Mouse (Mus musculus) hindbrain, embryonic 14.5 days (tissue): ENCODE measurements at regions not wholly inside any gene's neighbourhood (a gene's known extent, or its start where the extent isn't known, plus 50 kb on each side); places are given as distances from the start of the nearest gene placed in this dataset.

ENCODE experiments used
- ATAC-seq: fragments of 200-750 bp; cut with Nextera tagmentation; 2 replicates; pipeline ENCODE4 v1.8.0; 2017; ENCODE audit warnings: moderate number of reproducible peaks, mild to moderate bottlenecking, moderate TSS enrichment, moderate library complexity; ENCODE audit not compliant: low FRiP score
- DNase-seq: peaks from one replicate; pipeline ENCODE4 v3.0.0-alpha.2; 2015; ENCODE audit warnings: low spot score
- H3K27ac ChIP-seq: fragments of 300-500 bp; sonication (generic); 2 replicates; pipeline ENCODE4 v1.5.1; 2014; ENCODE audit warnings: mild to moderate bottlenecking, moderate library complexity
- H3K27me3 ChIP-seq: fragments of 300-500 bp; sonication (generic); 2 replicates; pipeline ENCODE4 v1.6.1; 2014; ENCODE audit warnings: mild to moderate bottlenecking, low read length, mixed read lengths; ENCODE audit not compliant: control insufficient read depth, insufficient read depth
- H3K36me3 ChIP-seq: fragments of 300-500 bp; sonication (generic); replicated peaks from 2 replicates; pipeline ENCODE4 v1.6.1; 2014; ENCODE audit not compliant: control insufficient read depth, insufficient read depth
- H3K4me1 ChIP-seq: fragments of 300-500 bp; sonication (generic); replicated peaks from 2 replicates; pipeline ENCODE4 v1.6.1; 2014; ENCODE audit warnings: antibody characterized with exemption, low read length, mixed read lengths; ENCODE audit not compliant: control insufficient read depth, insufficient read depth
- H3K4me2 ChIP-seq: fragments of 300-500 bp; sonication (generic); replicated peaks from 2 replicates; pipeline ENCODE4 v1.6.1; 2014; ENCODE audit warnings: mild to moderate bottlenecking, moderate library complexity
- H3K4me3 ChIP-seq: fragments of 300-500 bp; sonication (generic); replicated peaks from 2 replicates; pipeline ENCODE4 v1.5.1; 2014; ENCODE audit warnings: mild to moderate bottlenecking, low read length
- H3K9ac ChIP-seq: fragments of 300-500 bp; sonication (generic); 2 replicates; pipeline ENCODE4 v1.6.1; 2014
- H3K9me3 ChIP-seq: fragments of 300-500 bp; sonication (generic); 2 replicates; pipeline ENCODE4 v1.6.1; 2016; ENCODE audit warnings: low read length; ENCODE audit not compliant: control insufficient read depth
- whole genome bisulfite sequencing: fragments of 180-500 bp; shearing (Covaris S2); extraction: QIAGEN DNeasy Blood & Tissue Kit; methylation state at CpG from one replicate; pipeline ENCODE4 v1.1.7; 2014; 5-methylcytosine and 5-hydroxymethylcytosine counted together

DNA sequence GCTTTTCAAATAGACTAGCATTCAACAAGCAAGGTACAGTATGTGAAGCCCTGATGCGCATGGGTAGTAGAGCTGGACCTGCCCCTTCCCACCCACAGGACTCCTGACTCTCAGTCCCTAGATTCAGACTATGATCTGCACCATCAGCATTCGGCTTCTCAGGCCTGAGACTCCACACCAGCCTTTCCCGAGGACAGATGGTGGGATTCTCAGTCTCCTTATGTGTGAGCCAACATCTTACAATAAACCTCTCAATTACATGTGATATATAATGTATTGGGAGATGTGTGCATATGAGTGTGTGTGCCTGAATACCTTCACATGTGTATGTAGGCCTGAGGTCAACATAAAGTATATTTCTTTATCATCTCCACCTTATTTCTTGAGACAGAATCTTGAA is 268.3 kb downstream of the Rybp start:
- no peak for DNase-seq
- H3K4me1 ChIP-seq, result no peaks in the 10 kb centered on the region
- H3K9ac ChIP-seq, result no peak overlapping the region
- H3K36me3 ChIP-seq, result no peaks in the 10 kb centered on the region
- no peaks in the 10 kb centered on the region; the same call in 1 of the 2 replicates for H3K27me3 ChIP-seq
- 79% methylated on average over 3 of the region's 3 CpGs for WGBS
- H3K27ac ChIP-seq, result no peak overlapping the region
- no peak overlapping the region for H3K4me3 ChIP-seq
- ATAC-seq, result no peak
- no peaks in the 10 kb centered on the region for H3K9me3 ChIP-seq
- no peak overlapping the region for H3K4me2 ChIP-seq

DNA sequence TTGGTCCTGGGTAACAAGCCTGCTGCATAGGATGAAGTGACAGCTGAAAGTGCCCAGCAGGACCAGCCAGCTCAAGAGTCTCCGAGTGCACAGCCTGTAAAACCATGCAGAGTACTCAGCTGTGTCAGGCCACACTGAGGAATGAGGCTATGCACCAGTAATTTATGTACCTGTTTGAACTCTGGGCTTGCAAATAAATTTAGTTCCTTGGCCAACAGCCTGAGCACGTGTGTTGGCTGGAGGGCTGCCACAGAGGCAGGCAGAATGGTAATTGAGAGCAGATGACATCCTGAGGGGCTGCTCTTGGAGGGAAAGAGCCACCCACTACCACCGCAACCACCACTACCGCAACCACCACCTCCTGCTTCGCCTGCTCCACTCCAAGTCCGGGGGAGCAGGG is 273.3 kb downstream of the Rybp start:
- H3K4me1 ChIP-seq, result peaks cover 16% of the 10 kb centered on the region
- no peak overlapping the region for H3K27ac ChIP-seq
- ATAC-seq (no peak), DNase-seq (no peak)
- 37% methylated on average over 6 of the region's 6 CpGs for WGBS
- H3K36me3 ChIP-seq, result no peaks in the 10 kb centered on the region
- no peak overlapping the region for H3K9ac ChIP-seq
- H3K4me3 ChIP-seq, result no peak overlapping the region
- H3K4me2 ChIP-seq, result no peak overlapping the region
- no peaks in the 10 kb centered on the region for H3K9me3 ChIP-seq
- H3K27me3 ChIP-seq, result no peaks in the 10 kb centered on the region

GRCm38 (mm10) chr6:100011520-100012062 is 275.7 kb downstream of the Rybp start:
- peak overlapping the region; percentile 40 for H3K9ac ChIP-seq
- H3K36me3 ChIP-seq, result no peaks in the 10 kb centered on the region
- peaks cover 16% of the 10 kb centered on the region for H3K4me1 ChIP-seq
- H3K4me2 ChIP-seq, result peak overlapping the region; percentile 45
- peak overlapping the region; percentile 61 for H3K27ac ChIP-seq
- no peaks in the 10 kb centered on the region for H3K9me3 ChIP-seq
- WGBS, result 9% methylated on average over 17 of the region's 17 CpGs
- DNase-seq (peak; percentile 68), ATAC-seq (peak; percentile 89)
- no peak overlapping the region for H3K4me3 ChIP-seq
- H3K27me3 ChIP-seq, result no peaks in the 10 kb centered on the region

DNA sequence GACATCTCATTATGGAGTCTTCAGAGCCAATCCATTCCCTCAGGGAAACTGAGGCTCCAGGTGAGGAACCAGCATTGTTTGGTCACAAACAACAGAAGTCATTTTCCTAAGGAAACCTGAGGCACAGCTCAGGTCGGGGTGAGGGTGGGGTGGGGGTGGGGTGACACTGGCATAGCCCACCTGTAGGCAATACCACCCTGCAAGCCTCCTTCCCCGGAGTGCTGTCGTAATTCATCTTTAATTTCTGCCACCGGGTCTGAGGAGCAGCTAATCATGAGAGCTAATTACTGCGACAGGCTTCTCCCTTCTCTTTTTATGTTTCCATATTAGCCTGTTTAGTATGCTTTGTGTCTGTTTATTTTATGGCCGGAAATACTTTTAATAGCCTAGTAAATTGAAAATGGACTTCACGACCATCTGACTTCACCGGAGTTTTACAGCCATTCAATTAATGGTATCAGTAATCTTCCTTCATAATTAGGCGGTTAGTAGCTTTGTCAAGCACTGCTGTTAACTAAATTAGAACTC is 276.3 kb downstream of the Rybp start:
- H3K9ac ChIP-seq, result peak overlapping the region; percentile 40; the same call in 1 of the 2 replicates
- 45% methylated on average over 9 of the region's 9 CpGs for WGBS

GRCm38 (mm10) chr6:99999711-100000365 is 273.6 kb upstream of the Prok2 start:
- WGBS, result 20% methylated on average over 13 of the region's 13 CpGs
- H3K27ac ChIP-seq, result no peak overlapping the region
- no peaks in the 10 kb centered on the region for H3K36me3 ChIP-seq
- H3K27me3 ChIP-seq, result 0 out of 2 replicates have a peak, but pooled peaks cover 5% of the 10 kb centered on the region
- no peaks in the 10 kb centered on the region for H3K9me3 ChIP-seq
- no peak overlapping the region for H3K4me2 ChIP-seq
- no peak for DNase-seq
- H3K9ac ChIP-seq, result no peak overlapping the region
- 0 out of 2 replicates have a peak, but pooled peaks have one; percentile 49 for ATAC-seq
- no peak overlapping the region for H3K4me3 ChIP-seq
- H3K4me1 ChIP-seq, result peaks cover 26% of the 10 kb centered on the region

More for the DNA sequence above, 276.3 kb downstream of the Rybp start:
- Histone ChIP-seq H3K36me3 (no peaks in the 10 kb centered on the region), H3K27me3 (0 out of 2 replicates have a peak, but pooled peaks cover 3% of the 10 kb centered on the region), H3K4me1 (peaks cover 16% of the 10 kb centered on the region), H3K4me3 (no peak overlapping the region), H3K27ac (peak overlapping the region; percentile 61; the same call in 1 of the 2 replicates), H3K4me2 (peak overlapping the region; percentile 45), H3K9me3 (no peaks in the 10 kb centered on the region)
- DNase-seq (no peak), ATAC-seq (0 out of 2 replicates have a peak, but pooled peaks have one; percentile 26)

- Histone ChIP-seq H3K9ac (no peak overlapping the region), H3K27ac (no peak overlapping the region)
- ATAC-seq, result peak; percentile 38; the same call in 1 of the 2 replicates
Measured at GRCm38 (mm10) chr6:99995970-99996956, 270.1 kb upstream of the Prok2 start.

GRCm38 (mm10) chr6:99994026-99994425 is 267.8 kb upstream of the Prok2 start:
- H3K27me3 ChIP-seq, result 0 out of 2 replicates have a peak, but pooled peaks cover 5% of the 10 kb centered on the region
- H3K4me2 ChIP-seq, result no peak overlapping the region
- no peak overlapping the region for H3K27ac ChIP-seq
- no peak overlapping the region for H3K9ac ChIP-seq
- H3K36me3 ChIP-seq, result no peaks in the 10 kb centered on the region
- no peak for ATAC-seq
- 44% methylated on average over 3 of the region's 3 CpGs for WGBS
- peaks cover 21% of the 10 kb centered on the region for H3K4me1 ChIP-seq
- no peaks in the 10 kb centered on the region for H3K9me3 ChIP-seq
- DNase-seq, result no peak
- H3K4me3 ChIP-seq, result no peak overlapping the region

More at GRCm38 (mm10) chr6:99995970-99996956, 270.1 kb upstream of the Prok2 start:
- H3K36me3 ChIP-seq, result no peaks in the 10 kb centered on the region
- no peak overlapping the region for H3K4me2 ChIP-seq
- peaks cover 26% of the 10 kb centered on the region for H3K4me1 ChIP-seq
- 0 out of 2 replicates have a peak, but pooled peaks cover 5% of the 10 kb centered on the region for H3K27me3 ChIP-seq
- no peaks in the 10 kb centered on the region for H3K9me3 ChIP-seq
- peak; percentile 56 for DNase-seq
- 40% methylated on average over 15 of the region's 15 CpGs for WGBS
- H3K4me3 ChIP-seq, result no peak overlapping the region

DNA sequence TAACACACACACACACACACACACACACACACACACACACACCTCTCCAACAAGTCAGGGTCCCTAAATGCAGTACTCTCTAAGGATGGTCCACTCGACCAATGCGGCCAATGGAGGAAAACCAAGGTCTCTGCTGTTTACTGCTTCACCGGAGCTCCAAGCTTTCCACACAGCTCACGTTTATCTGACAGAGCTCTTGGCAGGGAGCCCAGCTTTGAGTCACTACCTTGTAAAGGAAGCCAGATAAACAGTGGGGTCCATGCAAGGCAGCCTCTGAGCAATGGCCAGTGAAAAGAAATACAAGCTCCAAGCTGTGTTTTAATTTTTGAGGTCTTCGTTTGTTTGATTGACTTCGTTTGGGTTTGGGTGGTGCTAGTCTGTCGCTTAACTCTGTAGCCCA is 264.9 kb upstream of the Prok2 start:
- ATAC-seq, result peak; percentile 65; the same call in 1 of the 2 replicates
- WGBS, result 55% methylated on average over 7 of the region's 7 CpGs
- H3K36me3 ChIP-seq, result no peaks in the 10 kb centered on the region

More for the DNA sequence above, 264.9 kb upstream of the Prok2 start:
- H3K9ac ChIP-seq, result no peak overlapping the region
- H3K4me2 ChIP-seq, result no peak overlapping the region
- peak; percentile 78 for DNase-seq
- no peaks in the 10 kb centered on the region for H3K9me3 ChIP-seq
- no peak overlapping the region for H3K4me3 ChIP-seq
- H3K4me1 ChIP-seq, result peaks cover 10% of the 10 kb centered on the region
- H3K27me3 ChIP-seq, result peaks cover 19% of the 10 kb centered on the region; the same call in 1 of the 2 replicates
- no peak overlapping the region for H3K27ac ChIP-seq
